Mouse (Mus musculus): ENCODE measurements around the gene Prim2. TPM values are rescaled to one million over a fixed set of nuclear protein-coding genes. Genes with fewer than 3 reads are reported as not detected.

Gene Prim2
- polyA plus RNA-seq, 1 experiment from 2014 or later, result 47.4 TPM

DNA sequence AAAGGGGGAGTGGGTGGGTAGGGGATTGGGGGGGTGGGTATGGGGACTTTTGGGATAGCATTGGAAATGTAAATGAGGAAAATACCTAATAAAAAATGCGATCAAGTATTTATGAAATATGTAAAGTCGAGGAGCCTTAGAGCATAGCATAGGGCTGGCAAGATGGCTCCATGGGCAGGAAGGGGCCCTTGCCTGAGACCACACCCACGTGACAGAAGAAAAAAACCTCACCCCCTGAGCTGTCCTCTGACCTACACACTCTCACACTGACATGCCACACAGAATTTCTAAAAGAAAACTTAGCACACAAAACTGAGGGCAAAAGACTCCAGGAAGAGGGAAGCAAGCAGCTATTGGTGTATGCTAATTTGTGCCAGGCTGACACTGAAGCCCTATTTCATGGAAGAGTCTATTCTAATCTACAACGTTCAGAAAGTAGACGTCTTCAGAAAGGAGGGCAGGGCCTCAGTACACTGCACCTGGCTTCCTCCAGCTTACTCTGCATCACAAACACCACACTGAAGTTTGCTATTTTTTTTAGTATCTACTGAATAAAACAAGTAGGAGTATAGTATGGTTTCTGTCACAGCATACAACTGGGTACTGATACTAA, 65.4 kb downstream of the Prim2 start:
- Histone ChIP-seq H3K9me3 (0 out of 2 replicates have a peak, but pooled peaks cover 3% of the 10 kb centered on the region), H3K27me3 (no peaks in the 10 kb centered on the region), H3K4me2 (no peak overlapping the region), H3K36me3 (peaks cover 9% of the 10 kb centered on the region; the same call in 1 of the 2 replicates), H3K9ac (replicated peaks) (no peak overlapping the region), H3K27ac (no peak overlapping the region), H3K4me1 (replicated peaks) (peaks cover 3% of the 10 kb centered on the region; the same call in 1 of the 2 replicates), H3K4me3 (replicated peaks) (no peak overlapping the region)
- no peak for ATAC-seq (ENCODE audit: insufficient number of reproducible peaks, insufficient read depth, low FRiP score, low TSS enrichment, low read depth)
- 89% methylated on average over 5 of the region's 5 CpGs for whole genome bisulfite sequencing

DNA sequence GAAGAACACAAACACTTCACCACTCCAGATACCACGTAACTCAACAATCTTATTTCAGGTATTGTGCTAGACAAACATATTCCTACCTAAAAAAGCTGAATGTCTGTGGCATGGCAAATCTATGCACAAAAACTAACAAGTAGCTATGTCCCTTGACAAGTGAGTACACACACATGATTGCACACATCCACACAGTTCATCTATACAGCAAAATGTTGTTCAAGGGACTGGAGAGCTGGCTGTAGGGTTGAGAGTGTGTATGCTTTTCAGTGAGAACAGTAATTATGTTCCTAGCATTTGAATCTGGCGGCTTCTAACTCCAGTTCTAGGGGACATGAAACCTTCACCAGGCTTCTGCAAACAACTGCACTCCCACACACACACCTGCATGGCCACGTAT, 69.9 kb downstream of the Prim2 start:
- peaks cover 5% of the 10 kb centered on the region; the same call in 1 of the 2 replicates for H3K4me1 ChIP-seq (replicated peaks)
- WGBS, result 84% methylated on average over 3 of the region's 3 CpGs
- no peak overlapping the region for H3K4me2 ChIP-seq
- no peak overlapping the region for H3K9ac ChIP-seq (replicated peaks)
- no peak overlapping the region for H3K4me3 ChIP-seq (replicated peaks)
- no peaks in the 10 kb centered on the region for H3K27me3 ChIP-seq
- H3K9me3 ChIP-seq, result peaks cover 8% of the 10 kb centered on the region; the same call in 1 of the 2 replicates
- no peaks in the 10 kb centered on the region for H3K36me3 ChIP-seq
- no peak for ATAC-seq (ENCODE audit: insufficient number of reproducible peaks, insufficient read depth, low FRiP score, low TSS enrichment, low read depth)
- no peak overlapping the region for H3K27ac ChIP-seq

DNA sequence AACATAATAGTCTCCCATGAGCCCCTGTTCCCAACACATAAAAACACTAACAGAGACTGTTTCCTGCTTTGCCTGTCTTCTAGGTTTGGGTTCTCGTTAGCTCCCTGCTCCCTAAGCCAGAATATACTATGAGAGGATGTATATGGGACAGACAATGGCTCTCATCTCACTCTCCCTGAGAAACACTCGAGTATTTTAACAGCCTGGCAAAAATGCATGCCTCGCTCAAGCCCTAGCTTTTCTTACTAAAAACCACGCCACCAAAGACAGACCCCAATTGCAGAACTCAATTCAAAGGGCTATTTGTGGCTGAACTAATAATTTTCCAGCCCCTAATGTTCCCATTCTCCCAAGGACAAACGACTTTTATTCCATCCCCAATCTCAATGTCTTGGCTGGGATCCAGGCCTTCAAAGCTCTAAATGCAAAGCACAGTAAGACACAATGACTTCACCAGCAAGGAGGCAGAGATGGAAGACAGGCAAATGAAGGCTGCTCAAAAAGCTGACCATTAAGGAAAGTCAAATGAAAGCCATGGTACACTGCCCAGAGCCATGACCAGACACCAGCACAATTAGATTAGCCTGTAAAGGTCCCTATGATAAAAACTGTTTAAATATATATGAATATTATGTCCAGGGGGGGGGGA, 70.5 kb downstream of the Prim2 start:
- H3K27me3 ChIP-seq, result no peaks in the 10 kb centered on the region
- no peak overlapping the region for H3K4me3 ChIP-seq (replicated peaks)
- peaks cover 5% of the 10 kb centered on the region; the same call in 1 of the 2 replicates for H3K4me1 ChIP-seq (replicated peaks)
- H3K4me2 ChIP-seq, result no peak overlapping the region
- H3K36me3 ChIP-seq, result no peaks in the 10 kb centered on the region
- H3K9me3 ChIP-seq, result peaks cover 8% of the 10 kb centered on the region; the same call in 1 of the 2 replicates
- no peak for ATAC-seq (ENCODE audit: insufficient number of reproducible peaks, insufficient read depth, low FRiP score, low TSS enrichment, low read depth)
- WGBS, result 86% methylated on average over 5 of the region's 5 CpGs
- H3K9ac ChIP-seq (replicated peaks), result no peak overlapping the region
- H3K27ac ChIP-seq, result no peak overlapping the region

DNA sequence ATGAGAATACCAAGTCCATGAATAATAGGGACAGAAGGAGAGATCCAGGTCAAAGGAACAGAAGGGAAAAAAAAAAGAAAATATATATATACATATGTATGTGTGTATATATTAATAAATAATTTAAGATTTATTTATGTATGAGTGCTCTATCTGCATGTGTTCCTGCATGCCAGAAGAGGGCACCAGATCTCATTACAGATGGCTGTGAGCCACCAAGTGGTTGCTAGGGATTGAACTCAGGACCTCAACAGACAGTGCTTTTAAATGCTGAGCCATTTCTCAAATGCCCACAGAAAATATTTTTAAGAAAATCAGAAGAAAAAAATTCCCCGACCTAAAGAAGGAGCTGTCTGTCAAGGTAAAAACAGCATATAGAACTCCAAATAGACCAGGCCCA, 72.6 kb downstream of the Prim2 start:
- no peak overlapping the region for H3K27ac ChIP-seq
- H3K4me2 ChIP-seq, result no peak overlapping the region
- no peak overlapping the region for H3K9ac ChIP-seq (replicated peaks)
- H3K4me3 ChIP-seq (replicated peaks), result no peak overlapping the region
- 81% methylated on average over 1 of the region's 1 CpGs for WGBS
- peaks cover 8% of the 10 kb centered on the region; the same call in 1 of the 2 replicates for H3K9me3 ChIP-seq
- H3K27me3 ChIP-seq, result no peaks in the 10 kb centered on the region
- no peaks in the 10 kb centered on the region for H3K36me3 ChIP-seq
- peaks cover 5% of the 10 kb centered on the region; the same call in 1 of the 2 replicates for H3K4me1 ChIP-seq (replicated peaks)
- ATAC-seq (ENCODE audit: insufficient number of reproducible peaks, insufficient read depth, low FRiP score, low TSS enrichment, low read depth), result no peak

DNA sequence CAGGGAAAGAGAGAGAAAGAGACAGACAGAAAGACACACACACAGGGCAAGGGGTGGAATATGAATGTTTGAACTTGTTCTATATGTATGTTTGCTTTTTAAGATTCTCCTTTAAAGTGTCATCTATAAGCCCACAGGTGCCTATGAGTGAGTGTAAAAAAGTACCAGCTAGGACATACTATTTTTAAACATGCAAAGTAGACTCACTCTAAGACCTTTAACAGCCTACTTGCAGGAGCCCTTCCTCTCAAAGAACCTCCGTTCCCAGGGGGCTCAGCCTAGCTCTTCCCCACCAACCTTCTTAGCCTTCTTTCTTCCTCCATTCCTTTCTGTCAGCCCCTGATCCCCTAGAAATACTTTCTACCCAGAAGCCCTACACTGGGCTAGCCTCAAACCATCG, 73.7 kb downstream of the Prim2 start:
- Histone ChIP-seq H3K9ac (replicated peaks) (no peak overlapping the region), H3K4me2 (no peak overlapping the region), H3K4me3 (replicated peaks) (no peak overlapping the region), H3K9me3 (peaks cover 8% of the 10 kb centered on the region; the same call in 1 of the 2 replicates), H3K27ac (no peak overlapping the region), H3K4me1 (replicated peaks) (peaks cover 5% of the 10 kb centered on the region; the same call in 1 of the 2 replicates), H3K27me3 (no peaks in the 10 kb centered on the region), H3K36me3 (no peaks in the 10 kb centered on the region)
- no peak for ATAC-seq (ENCODE audit: insufficient number of reproducible peaks, insufficient read depth, low FRiP score, low TSS enrichment, low read depth)
- WGBS, result 83% methylated on average over 2 of the region's 2 CpGs

DNA sequence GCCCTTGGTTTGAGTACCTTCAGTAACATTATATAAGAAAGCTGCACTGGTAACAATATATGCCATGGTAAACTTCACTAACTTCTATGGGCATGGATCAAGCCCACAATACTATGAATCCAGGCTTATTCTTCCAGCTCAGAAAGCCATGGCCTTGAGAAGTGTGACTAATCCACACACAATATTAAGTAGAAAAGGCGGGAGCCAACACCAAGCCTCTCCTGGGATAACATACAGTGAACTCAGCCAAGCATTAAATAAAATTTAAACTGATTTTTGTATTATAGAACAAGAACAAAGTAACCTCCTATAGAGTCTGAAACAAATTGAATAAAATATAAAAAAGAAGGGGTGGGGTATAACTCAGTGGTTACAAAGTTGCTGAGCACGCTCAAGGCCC, 74.6 kb downstream of the Prim2 start:
- Histone ChIP-seq H3K36me3 (no peaks in the 10 kb centered on the region), H3K9me3 (peaks cover 8% of the 10 kb centered on the region; the same call in 1 of the 2 replicates), H3K27me3 (no peaks in the 10 kb centered on the region), H3K9ac (replicated peaks) (no peak overlapping the region), H3K4me2 (no peak overlapping the region), H3K4me3 (replicated peaks) (no peak overlapping the region), H3K27ac (no peak overlapping the region), H3K4me1 (replicated peaks) (peaks cover 5% of the 10 kb centered on the region; the same call in 1 of the 2 replicates)
- WGBS, result 82% methylated on average over 2 of the region's 2 CpGs
- ATAC-seq (ENCODE audit: insufficient number of reproducible peaks, insufficient read depth, low FRiP score, low TSS enrichment, low read depth), result no peak

DNA sequence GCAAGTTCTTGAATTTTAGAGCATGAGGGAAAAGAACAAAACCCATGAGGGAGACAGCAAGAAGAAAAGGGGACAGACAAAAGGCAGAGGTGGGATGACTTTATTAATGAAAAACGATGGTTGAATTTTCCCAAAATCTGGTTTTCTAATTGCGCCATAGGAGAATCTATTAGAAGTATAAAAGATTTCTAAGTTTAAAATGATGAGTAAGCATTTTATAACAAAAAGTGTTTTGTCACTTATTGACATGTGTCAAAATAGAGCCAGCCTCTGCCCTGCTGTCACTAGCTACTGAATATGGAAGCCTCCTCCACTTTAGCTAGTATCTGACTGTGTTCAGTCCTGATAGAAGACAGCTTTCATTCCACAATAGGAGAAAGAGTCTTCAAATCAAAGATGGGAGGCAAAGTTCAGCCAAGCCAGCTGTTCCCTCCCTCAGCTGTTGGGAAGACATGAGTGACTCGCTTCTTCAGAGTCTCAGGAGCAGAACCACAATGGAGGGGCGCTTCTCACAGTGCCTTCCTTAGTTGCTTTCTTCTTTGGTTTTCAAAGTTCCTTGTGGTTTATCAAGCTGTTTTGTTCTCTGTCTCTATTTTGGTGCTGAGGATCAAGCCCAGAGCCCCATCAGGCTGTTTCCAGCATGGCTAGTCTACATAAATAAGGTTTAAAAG, 75.7 kb downstream of the Prim2 start:
- Histone ChIP-seq H3K27ac (no peak overlapping the region), H3K27me3 (no peaks in the 10 kb centered on the region), H3K4me1 (replicated peaks) (peaks cover 14% of the 10 kb centered on the region), H3K4me2 (no peak overlapping the region), H3K9me3 (peaks cover 7% of the 10 kb centered on the region; the same call in 1 of the 2 replicates), H3K36me3 (no peaks in the 10 kb centered on the region), H3K9ac (replicated peaks) (no peak overlapping the region), H3K4me3 (replicated peaks) (no peak overlapping the region)
- no peak for ATAC-seq (ENCODE audit: insufficient number of reproducible peaks, insufficient read depth, low FRiP score, low TSS enrichment, low read depth)
- WGBS, result 91% methylated on average over 4 of the region's 4 CpGs

DNA sequence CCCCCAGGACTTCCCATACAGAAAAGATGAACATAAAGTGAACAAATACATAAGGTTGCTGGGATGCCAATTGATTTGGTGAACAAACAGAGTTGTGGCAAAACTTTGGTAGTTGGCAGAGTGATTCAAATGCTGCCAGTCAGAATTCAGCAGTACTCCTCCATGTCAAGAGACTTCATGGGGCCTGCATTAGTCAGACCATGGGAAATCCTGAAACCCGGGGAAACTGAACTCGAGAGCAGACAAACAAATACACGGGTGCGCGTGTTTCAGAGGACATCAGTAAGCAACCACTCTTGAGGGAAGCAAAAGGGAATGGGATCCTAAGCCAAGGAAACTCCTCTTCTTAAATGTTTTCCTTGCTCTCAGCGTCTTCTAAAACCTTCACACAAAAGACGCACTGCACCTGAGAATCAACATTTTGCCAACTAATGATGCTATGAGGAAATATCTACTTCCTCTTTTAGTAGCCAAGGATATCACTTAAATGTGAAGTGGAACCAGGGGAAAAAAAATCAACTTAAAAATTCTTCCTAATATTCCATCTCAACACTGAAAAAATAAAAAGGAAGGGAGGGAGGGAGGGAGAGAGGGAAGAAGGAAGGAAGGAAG, 77.5 kb downstream of the Prim2 start:
- Histone ChIP-seq H3K36me3 (no peaks in the 10 kb centered on the region), H3K27ac (no peak overlapping the region), H3K4me1 (replicated peaks) (peaks cover 14% of the 10 kb centered on the region), H3K9ac (replicated peaks) (no peak overlapping the region), H3K4me3 (replicated peaks) (no peak overlapping the region), H3K9me3 (no peaks in the 10 kb centered on the region), H3K27me3 (no peaks in the 10 kb centered on the region), H3K4me2 (no peak overlapping the region)
- no peak for ATAC-seq (ENCODE audit: insufficient number of reproducible peaks, insufficient read depth, low FRiP score, low TSS enrichment, low read depth)
- 93% methylated on average over 7 of the region's 7 CpGs for WGBS

DNA sequence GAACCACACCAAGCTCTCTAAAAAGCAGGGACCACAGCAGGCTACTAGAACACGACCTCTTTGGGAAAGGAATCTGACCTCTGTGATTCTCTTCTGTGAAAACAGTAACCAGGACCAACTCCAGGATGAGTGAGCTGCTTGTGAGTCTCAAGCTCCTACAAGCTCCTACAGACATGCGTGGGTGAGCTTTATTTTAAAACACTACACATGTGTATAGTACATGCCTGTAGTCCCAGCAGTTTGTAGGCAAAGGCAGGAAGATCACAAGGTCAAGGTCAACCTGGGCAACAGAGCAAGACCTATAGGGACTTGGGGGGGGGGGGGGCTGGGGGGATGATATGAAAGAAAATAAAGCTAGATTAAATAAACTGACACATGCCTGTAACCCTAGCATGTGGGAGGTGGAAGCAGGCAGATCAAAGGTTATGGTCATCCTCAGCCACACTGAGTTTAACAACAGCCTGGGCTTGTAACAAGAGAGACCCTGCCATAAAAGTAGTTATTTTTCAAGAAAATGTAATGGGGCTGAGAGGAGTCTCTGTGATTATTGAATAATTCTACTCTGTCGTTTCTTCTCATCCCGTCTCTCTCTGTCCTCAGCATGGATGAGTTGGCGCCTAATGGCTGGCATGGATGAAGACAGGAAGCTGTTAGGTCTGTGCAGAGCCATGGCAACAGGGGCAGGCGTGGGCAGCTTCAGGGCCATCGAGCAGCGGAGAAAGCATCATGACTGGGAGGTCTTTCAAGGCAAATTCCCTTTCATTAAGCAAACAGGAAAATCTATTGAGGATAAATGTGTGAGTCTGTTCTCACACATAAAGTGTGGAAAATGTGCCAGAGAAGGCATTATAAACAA, 78.8 kb downstream of the Prim2 start:
- no peak overlapping the region for H3K4me3 ChIP-seq (replicated peaks)
- no peaks in the 10 kb centered on the region for H3K9me3 ChIP-seq
- H3K27ac ChIP-seq, result no peak overlapping the region
- H3K4me2 ChIP-seq, result no peak overlapping the region
- peaks cover 14% of the 10 kb centered on the region for H3K4me1 ChIP-seq (replicated peaks)
- H3K9ac ChIP-seq (replicated peaks), result no peak overlapping the region
- no peak for ATAC-seq (ENCODE audit: insufficient number of reproducible peaks, insufficient read depth, low FRiP score, low TSS enrichment, low read depth)
- no peaks in the 10 kb centered on the region for H3K36me3 ChIP-seq
- no peaks in the 10 kb centered on the region for H3K27me3 ChIP-seq
- 75% methylated on average over 8 of the region's 8 CpGs for WGBS

DNA sequence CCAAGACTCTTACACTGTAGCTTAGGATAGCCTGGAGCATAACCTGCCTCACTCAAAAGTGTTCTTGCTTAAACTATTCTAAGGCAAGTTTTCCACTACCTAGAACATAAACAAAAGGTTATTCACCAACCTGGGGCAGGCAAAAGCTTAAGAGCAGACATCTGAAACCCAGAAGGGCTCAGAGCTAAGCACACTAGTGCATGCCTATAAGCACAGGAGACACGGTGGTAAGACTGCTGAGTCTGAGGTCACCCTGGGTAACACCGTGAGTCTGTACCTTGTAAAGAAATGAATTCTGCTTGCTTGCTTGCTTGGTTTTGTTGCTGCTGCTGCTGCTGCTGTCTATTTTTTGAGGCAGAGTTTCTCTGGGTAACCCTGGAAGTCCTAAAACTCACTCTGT, 80.1 kb downstream of the Prim2 start:
- H3K9ac ChIP-seq (replicated peaks), result no peak overlapping the region
- H3K27ac ChIP-seq, result peak overlapping the region; percentile 51
- H3K4me3 ChIP-seq (replicated peaks), result no peak overlapping the region
- 27% methylated on average over 2 of the region's 2 CpGs for WGBS
- ATAC-seq (ENCODE audit: insufficient number of reproducible peaks, insufficient read depth, low FRiP score, low TSS enrichment, low read depth), result no peak
- no peaks in the 10 kb centered on the region for H3K9me3 ChIP-seq
- H3K4me1 ChIP-seq (replicated peaks), result peaks cover 9% of the 10 kb centered on the region
- H3K36me3 ChIP-seq, result no peaks in the 10 kb centered on the region
- no peak overlapping the region for H3K4me2 ChIP-seq
- no peaks in the 10 kb centered on the region for H3K27me3 ChIP-seq
